In genomic region chr5:100498436-100499180, GRCm38 (mm10) we compare ENCODE assay signal across 8 mouse cellular contexts. TPM values are rescaled to one million over a fixed set of nuclear protein-coding genes. Genes with fewer than 3 reads are reported as not detected.
DNase-seq lines count a peak whose midpoint lies in the region; ATAC-seq and TF ChIP-seq lines count a peak whose summit lies in the region.

No protein-coding gene starts in this region.

- peaks cover 46% of the 10 kb centered on the region for H3K79me2 ChIP-seq in MEL (ENCODE audit: control insufficient read depth, insufficient read depth, low read length, poor library complexity)

- WGBS in cerebellum, adult 2 months, result under 1% methylated on average over 46 of the region's 46 CpGs
- under 1% methylated on average over 39 of the region's 46 CpGs for WGBS in lung, embryonic 16.5 days
- WGBS in olfactory bulb, adult 2 months, result under 1% methylated on average over 45 of the region's 46 CpGs
- WGBS in thymus, adult 2 months, result under 1% methylated on average over 46 of the region's 46 CpGs

- H3K9me3 ChIP-seq in MEL (replicated peaks; ENCODE audit: insufficient read depth, low read length), result no peaks in the 10 kb centered on the region
- H3K9me3 ChIP-seq in lung, embryonic 16.5 days (ENCODE audit: control insufficient read depth, low read length), result no peaks in the 10 kb centered on the region

- H3K4me1 ChIP-seq in MEL (ENCODE audit: control insufficient read depth in 1 of 2, insufficient read depth in 2 of 2, low read length in 2 of 2), result peaks cover 4 to 8% of the 10 kb centered on the region in 2 experiments; a peak in 3 of 4 replicates
- H3K4me1 ChIP-seq in cerebellum, adult 2 months (ENCODE audit: control insufficient read depth, insufficient read depth, low read length), result no peaks in the 10 kb centered on the region
- H3K4me1 ChIP-seq in lung, embryonic 16.5 days (replicated peaks; ENCODE audit: control insufficient read depth, insufficient read depth, low read length), result peaks cover 11% of the 10 kb centered on the region
- 0 out of 2 replicates have a peak, but pooled peaks cover 2% of the 10 kb centered on the region for H3K4me1 ChIP-seq in olfactory bulb, adult 2 months (ENCODE audit: control insufficient read depth, insufficient read depth, low read length)
- peaks cover 6% of the 10 kb centered on the region for H3K4me1 ChIP-seq in thymus, adult 2 months (replicated peaks; ENCODE audit: control insufficient read depth, insufficient read depth, low read length)

- TF ChIP-seq EP300 in MEL (IDR thresholded peaks at IDR 0.05; ENCODE audit: low read depth in 1 of 2, low read length in 2 of 2), result no peak

- H3K4me3 ChIP-seq in MEL (ENCODE audit: control insufficient read depth in 1 of 2, insufficient read depth in 1 of 2, low read depth in 2 of 2, low read length in 2 of 2), result peak overlapping the region; percentile 68 to 99
- peak overlapping the region; percentile 92 for H3K4me3 ChIP-seq in cerebellum, adult 2 months (replicated peaks; ENCODE audit: insufficient read depth, low read depth, low read length)
- H3K4me3 ChIP-seq in lung, embryonic 16.5 days (ENCODE audit: low read length), result peak overlapping the region; percentile 90
- peak overlapping the region; percentile 88 for H3K4me3 ChIP-seq in olfactory bulb, adult 2 months (ENCODE audit: insufficient read depth, low read depth, low read length)
- H3K4me3 ChIP-seq in thymus, adult 2 months (ENCODE audit: control insufficient read depth, insufficient read depth, low read length), result peak overlapping the region; percentile 79

- ATAC-seq in lung, embryonic 16.5 days (ENCODE audit: low read depth), result peak; percentile 80

- H3K9ac ChIP-seq in MEL (ENCODE audit: control insufficient read depth, low read depth, low read length, poor library complexity, severe bottlenecking), result peak overlapping the region; percentile 72
- peak overlapping the region; percentile 90 for H3K9ac ChIP-seq in lung, embryonic 16.5 days (ENCODE audit: low read length)

- peak overlapping the region; percentile 68 for H3K27ac ChIP-seq in MEL (ENCODE audit: control insufficient read depth, low read depth, low read length)
- H3K27ac ChIP-seq in cerebellum, adult 2 months (ENCODE audit: insufficient read depth, low read length), result no peak overlapping the region
- H3K27ac ChIP-seq in lung, embryonic 16.5 days (ENCODE audit: low read length), result peak overlapping the region; percentile 82
- no peak overlapping the region for H3K27ac ChIP-seq in olfactory bulb, adult 2 months (ENCODE audit: insufficient read depth, low read depth, low read length)
- H3K27ac ChIP-seq in thymus, adult 2 months (ENCODE audit: control insufficient read depth, insufficient read depth, low read length), result peak overlapping the region; percentile 25; the same call in 1 of the 2 replicates

- no peak for TF ChIP-seq RAD21 in MEL (IDR thresholded peaks at IDR 0.05; ENCODE audit: low read depth, low read length)

- peak overlapping the region; percentile 95 for H3K4me2 ChIP-seq in lung, embryonic 16.5 days (ENCODE audit: low read depth, low read length)

- peak; percentile 39 to 51; a peak in 1 of 4 replicates for TF ChIP-seq POLR2A in MEL (IDR thresholded peaks at IDR 0.05; ENCODE audit: control insufficient read depth in 1 of 2, insufficient read depth in 1 of 2, low read depth in 1 of 2, low read length in 2 of 2, poor library complexity in 1 of 2)
- TF ChIP-seq POLR2A in cerebellum, adult 2 months (IDR thresholded peaks at IDR 0.05; ENCODE audit: borderline replicate concordance, insufficient read depth, low read length), result no peak
- TF ChIP-seq POLR2A in olfactory bulb, adult 2 months (IDR thresholded peaks at IDR 0.05; ENCODE audit: insufficient read depth, low read depth, low read length), result no peak
- no peak for TF ChIP-seq POLR2A in thymus, adult 2 months (IDR thresholded peaks at IDR 0.05; ENCODE audit: control insufficient read depth, extremely low read depth, insufficient read depth, low read length, poor library complexity)

- DNase-seq in MEL (ENCODE audit: low read depth, low spot score), result peak; percentile 87
- peak; percentile 70 to 74 for DNase-seq in cerebellum, adult 2 months
- DNase-seq in forelimb bud, embryonic 11.5 days (ENCODE audit: low read depth, low spot score), result peak; percentile 53
- peak; percentile 85 for DNase-seq in heart, postnatal 4 days
- peak; percentile 68 for DNase-seq in layer of hippocampus, adult 9-11 months
- peak; percentile 83 for DNase-seq in thymus, adult 2 months

- no peaks in the 10 kb centered on the region for H3K27me3 ChIP-seq in MEL (ENCODE audit: control insufficient read depth in 1 of 2, insufficient read depth in 2 of 2, low read length in 2 of 2)
- no peaks in the 10 kb centered on the region for H3K27me3 ChIP-seq in cerebellum, adult 2 months (ENCODE audit: control insufficient read depth, insufficient read depth, low read length)
- H3K27me3 ChIP-seq in lung, embryonic 16.5 days (ENCODE audit: control insufficient read depth, insufficient read depth, low read depth, low read length), result no peaks in the 10 kb centered on the region
- H3K27me3 ChIP-seq in thymus, adult 2 months (ENCODE audit: control insufficient read depth, insufficient read depth, low read length), result no peaks in the 10 kb centered on the region

- H3K36me3 ChIP-seq in MEL (ENCODE audit: control insufficient read depth in 1 of 2, insufficient read depth in 2 of 2, low read length in 2 of 2), result peaks cover 0 to 21% of the 10 kb centered on the region in 2 experiments; a peak in 2 of 4 replicates
- no peaks in the 10 kb centered on the region for H3K36me3 ChIP-seq in lung, embryonic 16.5 days (ENCODE audit: control insufficient read depth, insufficient read depth, low read length)
- H3K36me3 ChIP-seq in thymus, adult 2 months (ENCODE audit: control insufficient read depth, insufficient read depth, low read length), result no peaks in the 10 kb centered on the region

- TF ChIP-seq CTCF in MEL (IDR thresholded peaks at IDR 0.05 in 2 of 3, conservative IDR thresholded peaks at IDR 0.05 in 1 of 3; ENCODE audit: control insufficient read depth in 1 of 3, insufficient read depth in 1 of 3, low read depth in 2 of 3, low read length in 3 of 3, poor library complexity in 1 of 3, severe bottlenecking in 1 of 3), result no peak
- no peak for TF ChIP-seq CTCF in cerebellum, adult 2 months (IDR thresholded peaks at IDR 0.05; ENCODE audit: borderline replicate concordance, insufficient read depth, low read depth, low read length)
- TF ChIP-seq CTCF in olfactory bulb, adult 2 months (IDR thresholded peaks at IDR 0.05; ENCODE audit: insufficient read depth, low read depth, low read length), result no peak
- TF ChIP-seq CTCF in thymus, adult 2 months (IDR thresholded peaks at IDR 0.05; ENCODE audit: borderline replicate concordance, control insufficient read depth, extremely low read depth, insufficient read depth, low read length, poor library complexity), result peak; percentile 23; the same call in 1 of the 2 replicates

TF ChIP-seq in MEL, 35 proteins besides CTCF, POLR2A, EP300 and RAD21:
- TF ChIP-seq NELFE (IDR thresholded peaks at IDR 0.05; ENCODE audit: low read depth, low read length), result peak; percentile 37; the same call in 1 of the 2 replicates
- TF ChIP-seq ZMIZ1 (IDR thresholded peaks at IDR 0.05; ENCODE audit: low read depth, low read length), result no peak
- TF ChIP-seq SIN3A (IDR thresholded peaks at IDR 0.05; ENCODE audit: low read length), result peak; percentile 53; the same call in 1 of the 2 replicates
- TF ChIP-seq USF2 (IDR thresholded peaks at IDR 0.05; ENCODE audit: borderline replicate concordance in 1 of 2, insufficient read depth in 1 of 2, low read depth in 1 of 2, low read length in 2 of 2), result no peak
- TF ChIP-seq NRF1 (IDR thresholded peaks at IDR 0.05; ENCODE audit: insufficient read depth, low read depth, low read length, poor library complexity, severe bottlenecking), result no peak
- peak; percentile 45; the same call in 1 of the 2 replicates for TF ChIP-seq HCFC1 (IDR thresholded peaks at IDR 0.05; ENCODE audit: low read depth, low read length)
- TF ChIP-seq MXI1 (IDR thresholded peaks at IDR 0.05; ENCODE audit: low read depth, low read length), result peak; percentile 84
- no peak for TF ChIP-seq ELF1 (IDR thresholded peaks at IDR 0.05; ENCODE audit: low read depth, low read length)

RNA-seq across cellular contexts. Expression of gene Lin54, which starts 1.8 kb away (rescaled TPM):
- 14.1 and 14.4 TPM in 2 replicates for total RNA-seq in MEL (2012; rRNA removed)
- 10 to 100 TPM in 1 of 2 experiments, not detected in 1; 16.0 TPM for polyA plus RNA-seq in MEL (2012; ENCODE audit: insufficient read depth in 1 of 2, insufficient read length in 2 of 2, low read depth in 1 of 2, low replicate concordance in 2 of 2, missing spikeins in 1 of 2)
- polyA plus RNA-seq in cerebellum, adult 2 months (2012; rRNA removed), result 6.1 and 7.7 TPM in 2 replicates
- 10 to 100 TPM; 20.7 to 20.9 TPM for total RNA-seq in heart, postnatal 4 days (2021)
- polyA plus RNA-seq in lung, embryonic 16.5 days (2015; fragmentation: Nextera tagmentation; extraction: Ambion mirVana), result 12.2 and 13.6 TPM in 2 replicates
- not detected in 2 replicates for polyA plus RNA-seq in olfactory bulb, adult 2 months (2012; ENCODE audit: insufficient read depth, insufficient read length, low replicate concordance, missing spikeins)
- polyA plus RNA-seq in thymus, adult 2 months (2012; rRNA removed), result 12.7 and 15.6 TPM in 2 replicates

RNA-seq across cellular contexts. Expression of gene Cops4, which starts 19.5 kb away (rescaled TPM):
- 142 and 143 TPM in 2 replicates for total RNA-seq in MEL (2012; rRNA removed)
- polyA plus RNA-seq in MEL (2012; ENCODE audit: insufficient read depth in 1 of 2, insufficient read length in 2 of 2, low read depth in 1 of 2, low replicate concordance in 2 of 2, missing spikeins in 1 of 2), result 100 to 1,000 TPM; 112 to 626 TPM
- 86.3 and 87.4 TPM in 2 replicates for polyA plus RNA-seq in cerebellum, adult 2 months (2012; rRNA removed)
- total RNA-seq in heart, postnatal 4 days (2021), result 10 to 100 TPM; 91.8 to 92.3 TPM
- polyA plus RNA-seq in lung, embryonic 16.5 days (2015; fragmentation: Nextera tagmentation; extraction: Ambion mirVana), result 165 and 174 TPM in 2 replicates
- polyA plus RNA-seq in olfactory bulb, adult 2 months (2012; ENCODE audit: insufficient read depth, insufficient read length, low replicate concordance, missing spikeins), result 234 TPM in 1 of 2 replicates, not detected in the other
- 24.8 and 26.7 TPM in 2 replicates for polyA plus RNA-seq in thymus, adult 2 months (2012; rRNA removed)

Comparison
In these comparisons a context has a peak if more than half of its experiments do, and no peak if none do; other contexts are left out.
1. H3K27ac ChIP-seq: peak in MEL (single experiment), lung, embryonic 16.5 days (single experiment) and thymus, adult 2 months (single experiment); none in cerebellum, adult 2 months (single experiment) and olfactory bulb, adult 2 months (single experiment).
2. POLR2A ChIP-seq: peak in MEL (2 of 2); none in cerebellum, adult 2 months (single experiment), olfactory bulb, adult 2 months (single experiment) and thymus, adult 2 months (single experiment).
3. Peak in every context shown above with its lines, with median percentiles within 50 percentile points of each other: DNase-seq and H3K4me3 ChIP-seq.